Mouse (Mus musculus) kidney, adult 11 months (tissue): Measurements from ENCODE around the gene Kcnk10.
A peak's percentile ranks its signal among the peaks of the same experiment; 100 is the strongest.

Experiments
- DNase-seq: peaks from one replicate; pipeline ENCODE4 v3.0.0; 2022

Kcnk10 gene

DNA sequence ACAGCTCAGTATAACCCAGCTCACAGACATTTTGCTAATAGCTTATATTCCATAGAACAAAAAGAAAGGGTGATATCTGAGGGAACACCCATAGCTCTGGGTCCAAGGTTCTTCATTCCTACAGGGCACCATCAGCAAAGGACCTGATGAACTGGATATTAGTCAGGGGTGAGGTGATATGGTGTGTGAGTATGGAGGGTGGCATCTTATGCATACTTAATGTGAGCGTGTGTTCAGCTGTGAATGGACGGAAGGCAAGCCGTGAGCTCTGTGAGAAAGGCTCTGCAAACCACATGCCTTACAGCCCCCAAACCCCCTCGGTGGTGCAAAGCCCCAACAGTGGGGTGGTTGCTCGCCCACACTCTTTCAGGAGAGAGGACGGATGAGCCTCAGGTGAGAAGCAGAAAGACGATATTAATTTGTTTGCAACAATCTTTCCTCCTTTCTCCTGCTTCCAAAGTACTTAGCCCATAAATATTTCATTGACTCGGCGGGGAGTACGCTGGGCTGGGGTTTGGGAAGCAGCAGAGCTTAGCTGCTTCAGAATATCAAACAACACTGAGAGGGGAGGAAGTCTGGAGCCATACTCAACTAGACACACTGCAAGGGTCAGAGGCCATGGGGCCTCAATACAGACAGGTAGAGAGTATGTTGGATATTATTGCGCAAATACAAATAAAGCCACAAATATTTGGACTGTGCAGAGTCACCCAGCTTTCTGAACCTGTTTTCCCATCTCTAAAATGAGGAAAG is 76.4 kb downstream of the Kcnk10 start:
- DNase-seq, result no peak

DNA sequence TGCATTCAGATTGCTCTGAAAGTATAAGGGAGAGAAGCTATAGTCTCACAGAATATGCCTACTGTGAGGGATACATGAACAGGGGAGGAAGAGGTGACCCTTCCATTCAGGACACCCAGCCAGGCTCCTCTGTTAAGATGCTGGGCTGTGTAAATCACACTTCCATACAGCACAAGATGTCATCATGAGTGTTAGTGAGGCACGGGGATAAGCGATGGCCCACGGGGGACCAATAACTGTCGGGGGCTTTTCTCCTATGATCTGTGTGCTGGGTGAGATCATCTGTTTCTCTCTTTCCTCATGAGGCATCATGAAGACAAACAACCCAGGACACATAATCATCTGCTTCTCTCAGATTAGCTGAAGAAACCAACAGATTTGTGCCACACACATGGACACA is 77.1 kb downstream of the Kcnk10 start:
- DNase-seq, result no peak

DNA sequence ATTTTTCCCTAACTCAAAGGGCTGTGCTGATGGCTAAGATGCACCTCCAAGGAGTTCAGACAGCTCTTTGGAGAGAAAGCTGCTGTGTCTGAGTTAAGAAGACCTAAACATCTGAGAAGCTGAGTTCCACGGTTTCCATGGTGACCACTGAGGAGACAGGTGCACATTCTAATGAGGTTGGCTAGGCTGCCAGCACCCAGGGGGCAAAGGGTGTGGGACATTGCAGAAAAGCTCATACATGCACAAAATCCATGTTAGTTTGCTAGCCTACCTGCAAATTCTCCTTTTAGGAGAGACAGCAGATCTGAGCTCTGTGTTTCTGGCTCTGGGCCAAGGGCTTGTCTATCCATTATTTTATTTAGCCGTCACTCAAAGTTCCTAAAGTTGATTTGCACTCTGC is 96.7 kb downstream of the Kcnk10 start:
- no peak for DNase-seq

DNA sequence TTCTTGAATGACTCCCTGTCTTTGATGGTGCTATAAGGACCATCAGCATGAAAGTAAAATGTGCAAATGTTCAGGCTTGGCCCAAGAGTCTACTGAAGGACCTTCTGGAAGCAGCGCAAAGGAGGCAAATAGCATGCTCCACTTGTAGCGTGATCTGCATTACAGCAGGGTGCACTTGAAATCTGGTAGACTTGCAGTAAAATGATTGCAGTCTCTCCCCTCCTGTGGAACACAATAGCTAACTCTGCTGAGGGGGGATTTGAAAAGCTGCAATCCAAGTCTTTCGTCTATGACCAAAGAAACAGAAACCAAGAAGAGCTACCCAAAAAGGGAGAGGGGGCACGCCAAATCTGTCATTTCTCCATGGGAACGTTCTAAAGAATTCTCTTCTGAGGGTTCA is 97.1 kb downstream of the Kcnk10 start:
- no peak for DNase-seq

DNA sequence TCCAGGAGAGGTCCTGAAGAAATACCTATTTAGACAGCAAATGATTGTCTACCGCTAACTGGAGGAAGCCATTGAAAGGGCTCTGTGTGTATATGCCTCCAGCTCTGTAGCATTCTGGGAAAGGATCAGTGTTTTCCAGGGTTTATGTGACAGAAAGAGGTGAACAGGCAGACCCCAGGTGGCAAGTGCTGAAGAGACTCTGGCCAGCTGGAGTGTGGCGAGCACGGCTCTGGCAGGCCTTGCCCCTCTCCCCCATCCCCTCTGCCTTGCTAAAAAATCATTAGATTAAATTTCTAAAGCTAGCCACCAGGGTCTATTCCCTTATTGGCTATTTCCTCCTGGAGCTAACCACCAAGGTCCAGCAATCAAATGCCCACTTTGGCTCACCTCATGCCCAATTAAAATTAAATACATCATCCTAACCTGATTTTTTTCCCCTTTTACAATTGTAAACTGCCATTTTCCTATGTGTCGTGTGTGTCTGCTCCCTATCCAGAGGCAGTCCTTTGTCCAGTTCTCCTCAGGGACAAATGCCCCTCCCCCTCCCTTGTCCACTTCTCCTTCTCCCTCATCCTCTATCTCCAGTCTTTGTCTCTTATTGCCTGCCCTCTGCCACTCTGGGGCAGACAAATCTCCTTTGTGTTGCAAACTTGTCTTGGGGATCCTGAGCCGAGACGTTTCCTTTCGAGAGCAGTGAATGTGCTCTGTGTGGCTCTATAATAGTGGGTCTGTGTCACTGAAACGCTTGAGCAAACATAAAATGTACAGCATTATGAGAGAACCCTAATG is 100.2 kb downstream of the Kcnk10 start:
- no peak for DNase-seq

DNA sequence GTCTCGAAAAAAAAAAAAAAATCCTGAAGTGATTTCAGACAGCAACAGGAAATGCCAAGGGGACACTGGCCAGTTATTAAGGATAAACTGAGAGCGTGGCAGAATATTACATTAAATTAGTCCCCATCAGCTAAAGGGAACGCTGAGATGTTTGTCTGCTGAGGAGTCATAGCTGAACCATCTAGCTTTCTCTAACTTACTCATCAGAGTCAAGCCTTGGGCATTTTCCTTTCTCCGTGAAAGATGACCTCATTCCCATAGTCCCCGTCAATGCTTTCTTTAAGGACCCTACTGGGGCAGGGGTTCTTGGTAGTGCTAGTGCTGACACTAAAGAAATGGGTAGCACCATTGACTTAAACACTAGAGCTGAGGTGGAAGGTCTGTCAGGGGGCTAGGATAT is 106.9 kb downstream of the Kcnk10 start:
- DNase-seq, result no peak

DNA sequence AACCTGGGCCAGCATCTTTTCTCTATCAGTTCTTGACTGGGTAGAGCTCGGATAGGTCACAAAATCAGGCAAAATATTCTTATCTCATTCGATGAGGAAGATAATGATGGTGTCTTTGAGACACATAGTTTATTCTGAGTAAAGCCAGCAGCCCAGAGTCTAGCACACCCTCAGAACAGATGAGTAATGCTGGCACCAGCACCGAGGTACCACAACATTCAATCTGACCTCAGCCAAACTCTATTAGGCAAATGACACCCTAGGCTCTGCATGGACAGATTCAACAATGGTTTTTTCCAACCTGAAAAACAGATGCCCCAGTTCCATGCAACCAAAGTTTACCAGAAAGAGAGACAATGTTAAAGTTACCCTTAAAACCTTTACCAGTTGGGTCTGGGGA is 108.0 kb downstream of the Kcnk10 start:
- no peak for DNase-seq

DNA sequence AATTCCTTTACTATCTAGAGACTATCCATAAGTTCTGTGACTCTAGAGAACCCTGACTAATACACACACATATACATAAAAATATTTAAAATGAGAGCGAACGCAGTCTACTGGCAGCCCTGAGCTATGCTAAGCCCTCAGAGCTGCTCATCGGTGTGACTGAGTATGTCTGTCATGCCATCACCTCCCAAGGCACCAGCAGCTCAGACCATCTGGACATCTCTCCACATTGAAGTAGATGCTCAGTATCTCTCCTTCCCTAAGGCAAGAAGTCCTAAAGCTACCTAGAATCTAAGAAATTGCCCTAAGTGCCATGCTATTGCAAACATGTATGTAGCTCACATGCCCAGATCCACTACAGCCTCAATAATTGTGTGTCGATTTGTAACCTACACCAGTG is 110.3 kb downstream of the Kcnk10 start:
- no peak for DNase-seq

DNA sequence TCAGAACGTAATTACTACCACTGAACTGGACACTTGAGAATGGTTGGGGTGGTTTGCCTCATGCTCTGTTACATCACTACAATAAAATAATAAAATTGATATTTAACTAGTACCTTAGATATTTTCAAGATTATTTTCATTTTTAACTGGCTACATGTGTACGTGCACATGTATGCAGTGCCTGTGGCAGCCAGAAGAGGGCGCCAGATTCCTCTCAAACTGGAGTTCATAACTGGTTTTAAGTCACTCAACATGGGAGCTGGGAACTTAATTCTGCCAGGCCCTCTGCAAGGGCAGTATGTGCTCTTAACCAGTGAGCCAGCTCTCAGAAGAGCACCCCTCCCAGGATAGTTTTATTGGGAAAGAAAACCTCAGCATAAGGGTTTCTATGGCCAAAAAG is 118.2 kb downstream of the Kcnk10 start:
- no peak for DNase-seq

DNA sequence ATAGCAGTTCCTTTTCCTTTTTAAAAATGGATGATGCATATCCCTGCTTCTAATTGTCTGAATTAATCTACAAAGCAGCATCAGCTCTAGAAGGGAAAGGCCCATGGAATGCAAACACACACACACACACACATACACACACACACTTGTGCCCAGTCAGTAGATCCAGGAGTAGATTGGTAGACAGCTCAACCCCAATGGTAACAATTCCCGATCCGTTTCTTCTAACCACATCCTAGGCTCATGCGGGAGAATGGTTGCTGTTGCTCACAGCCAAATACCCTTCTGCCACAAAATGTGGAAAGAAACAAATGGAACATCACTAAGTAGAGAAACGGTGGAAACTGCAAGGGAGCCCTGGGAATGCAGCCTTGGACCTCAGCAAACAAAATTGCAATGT is 119.2 kb downstream of the Kcnk10 start:
- DNase-seq, result no peak

DNA sequence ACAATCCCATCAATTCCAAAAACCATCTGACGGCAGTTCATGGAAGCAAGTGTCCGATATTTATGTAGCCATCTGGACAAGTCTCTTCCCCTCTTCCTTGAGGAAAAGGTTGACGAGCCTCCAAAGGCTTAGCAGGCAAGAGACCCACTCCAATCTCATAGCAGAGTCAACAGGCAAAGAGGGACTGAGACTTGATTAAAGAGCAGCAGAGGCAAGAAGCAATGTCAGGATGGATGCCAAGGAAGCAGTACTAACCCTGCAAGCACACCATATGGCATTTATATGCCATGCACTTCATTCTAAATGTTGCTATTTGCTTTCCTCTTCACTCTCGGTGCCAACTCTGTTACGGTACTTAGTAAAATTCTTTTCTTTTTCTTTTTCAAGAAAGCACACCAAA is 119.6 kb downstream of the Kcnk10 start:
- DNase-seq, result no peak

DNA sequence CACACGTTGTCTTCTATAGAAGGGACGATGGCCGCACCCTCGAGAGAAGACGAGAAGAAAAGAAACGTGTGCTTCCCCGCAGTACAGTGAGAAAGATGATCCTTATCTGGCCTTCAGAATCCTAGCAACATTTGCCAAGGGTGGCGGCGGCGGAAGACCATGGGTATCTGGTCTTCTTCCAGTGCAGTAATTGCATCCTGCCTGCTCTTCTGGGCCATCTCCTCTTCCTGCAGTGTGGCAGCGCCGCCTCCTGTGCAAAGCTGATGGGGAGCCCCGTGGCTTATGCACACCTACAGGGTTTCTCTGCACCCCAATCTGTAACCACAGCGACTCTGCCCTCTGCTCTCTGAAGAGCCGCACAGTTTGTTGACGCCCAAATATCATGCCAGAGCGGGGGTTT is 124.9 kb downstream of the Kcnk10 start:
- DNase-seq, result no peak

DNA sequence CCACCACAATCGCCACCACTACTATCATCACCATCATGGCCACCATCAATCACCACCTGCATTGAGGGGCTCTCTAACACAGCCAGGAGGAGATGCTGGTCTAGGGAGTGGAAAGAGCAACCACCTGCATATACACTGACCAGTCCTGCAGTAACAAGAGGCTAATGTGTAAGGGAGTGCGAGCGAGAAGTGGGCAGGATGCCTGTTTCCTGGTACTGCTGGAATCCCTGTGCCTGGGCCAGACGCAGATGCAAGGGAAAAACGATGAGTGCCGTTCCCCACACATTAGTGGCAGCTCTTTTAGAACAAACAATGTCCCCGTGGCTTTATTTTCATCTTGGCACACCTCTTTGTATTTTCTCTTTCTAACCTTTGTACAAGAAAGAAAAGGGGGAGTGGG is 125.5 kb downstream of the Kcnk10 start:
- no peak for DNase-seq

DNA sequence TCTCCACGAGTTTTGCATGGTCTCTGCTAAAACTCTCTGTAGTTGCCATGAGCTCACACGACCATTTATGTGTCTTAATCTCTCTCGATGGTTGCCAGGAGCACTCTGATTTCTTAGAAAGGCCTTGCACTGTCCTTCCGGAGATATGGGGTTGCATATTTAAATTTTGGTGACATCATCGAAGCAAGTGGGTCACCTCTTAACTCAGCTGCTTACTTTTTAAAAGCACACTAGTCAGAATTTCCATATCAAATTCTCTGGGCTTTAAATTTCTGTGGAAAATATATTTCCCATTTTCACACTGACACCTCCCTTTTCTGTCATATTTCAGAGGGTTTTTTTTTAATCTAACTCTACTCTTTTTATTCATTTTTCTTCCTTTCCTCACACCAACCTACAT is 132.5 kb downstream of the Kcnk10 start:
- no peak for DNase-seq

DNA sequence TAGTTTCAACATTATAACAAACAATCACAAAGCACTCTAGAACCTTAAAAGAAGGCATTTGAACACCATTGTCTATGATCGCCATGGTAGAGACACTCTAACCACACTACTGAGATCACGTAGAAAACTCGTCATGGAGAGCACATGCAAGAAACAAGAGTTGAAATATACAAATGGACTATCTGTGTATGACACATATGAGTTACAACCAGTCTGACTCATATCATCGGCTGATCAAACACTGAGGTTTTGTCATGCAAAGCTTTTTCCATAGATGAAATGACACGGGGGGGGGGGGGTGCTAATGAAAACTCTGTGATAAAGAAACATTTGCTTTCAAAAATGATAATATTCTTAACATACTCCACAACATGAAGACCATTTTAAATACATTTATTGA is 133.2 kb downstream of the Kcnk10 start:
- no peak for DNase-seq

DNA sequence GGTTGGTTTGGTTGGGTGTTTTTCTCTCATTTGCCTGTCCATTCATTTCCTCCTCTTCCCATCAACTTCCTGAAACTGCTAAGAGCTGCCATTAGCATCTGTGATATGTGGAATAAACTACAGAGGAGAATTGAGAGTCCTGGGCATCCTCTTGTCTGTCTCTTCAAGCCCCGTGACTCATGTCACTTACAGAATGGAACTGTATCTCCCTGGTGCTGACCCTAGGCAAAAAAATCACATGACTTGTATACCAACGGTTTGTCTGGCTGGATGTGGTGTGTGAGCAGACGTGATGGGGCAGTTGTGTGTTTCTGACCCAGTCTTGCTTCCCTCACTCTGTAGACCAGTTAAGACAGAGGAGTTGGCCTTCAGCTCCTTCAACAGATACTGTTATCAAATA is 134.4 kb downstream of the Kcnk10 start:
- DNase-seq, result no peak

DNA sequence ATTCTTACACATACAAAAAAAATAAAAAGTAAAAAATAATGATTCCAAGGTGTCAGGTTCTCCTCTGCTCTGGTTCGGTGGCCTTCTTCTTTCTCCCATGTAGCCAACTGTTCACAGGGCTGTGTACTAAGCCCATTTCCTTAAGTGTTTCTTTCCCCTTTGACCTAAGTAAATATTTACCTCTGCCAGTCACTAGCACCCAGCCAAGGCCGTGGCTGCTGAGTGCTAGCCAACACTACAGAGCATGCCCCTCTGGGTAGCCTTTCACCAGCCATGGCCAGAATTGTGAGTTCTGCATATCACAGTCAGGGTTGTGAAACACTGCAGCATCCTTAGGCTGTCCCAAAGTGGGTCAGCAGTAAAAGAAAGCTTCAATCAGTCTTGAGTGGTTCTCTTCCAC is 140.0 kb downstream of the Kcnk10 start:
- peak; percentile 6 for DNase-seq

DNA sequence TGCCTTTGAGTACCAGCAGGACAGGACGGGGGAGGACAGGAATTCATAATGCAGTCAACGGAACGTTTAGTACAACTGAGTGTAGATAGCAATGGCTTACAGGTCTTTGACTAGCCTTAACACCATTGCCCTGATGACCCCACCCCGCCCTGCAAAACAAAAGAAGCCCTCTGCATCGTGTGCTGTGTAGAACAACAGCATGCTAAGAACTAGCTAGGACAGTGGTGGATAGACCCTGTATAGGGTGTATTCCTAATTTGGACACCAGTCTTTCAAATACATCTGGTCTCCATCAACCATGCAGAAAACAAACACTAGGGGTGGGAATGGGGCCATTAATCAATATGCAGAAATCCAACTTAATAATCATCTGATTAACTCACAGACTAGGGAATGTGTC is 147.4 kb downstream of the Kcnk10 start:
- DNase-seq, result no peak

DNA sequence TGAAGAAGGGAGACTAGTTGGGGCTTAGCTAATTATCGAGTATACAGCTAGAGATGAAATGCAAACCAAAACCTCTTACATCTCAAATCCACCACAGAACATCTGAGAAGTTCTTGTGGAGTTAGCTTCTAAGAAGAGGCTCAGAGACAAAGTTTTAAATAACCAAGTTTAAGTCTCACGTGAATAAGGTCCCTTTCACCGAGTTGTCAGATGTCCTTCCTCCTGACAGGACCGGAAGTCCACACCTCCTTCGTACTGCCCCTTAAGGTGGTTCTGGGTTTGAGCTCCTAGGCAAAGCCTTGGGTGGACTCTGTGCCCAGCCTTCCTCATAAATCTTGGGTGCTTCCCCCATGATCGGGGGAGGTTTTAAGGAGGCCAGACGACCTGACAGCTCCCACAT is 156.8 kb downstream of the Kcnk10 start:
- DNase-seq, result no peak

DNA sequence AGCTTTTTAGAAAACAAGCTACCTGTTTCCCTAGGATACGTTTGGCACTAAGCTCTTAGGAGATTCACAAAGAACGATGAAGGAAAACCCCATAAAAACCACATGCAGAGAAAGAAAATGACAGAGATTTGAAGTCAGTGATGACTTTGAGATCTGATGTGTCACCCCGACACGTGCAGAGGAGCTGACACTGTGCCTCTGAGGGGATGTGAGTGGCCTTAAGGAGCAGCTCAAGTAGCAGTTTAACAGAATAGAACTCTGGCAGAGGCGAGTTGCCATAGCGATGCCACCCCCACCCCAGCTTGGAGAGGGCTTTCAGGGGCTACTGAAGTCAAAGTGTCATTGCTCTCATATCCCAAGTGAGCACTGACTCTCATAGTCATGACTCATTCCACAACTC is 158.3 kb downstream of the Kcnk10 start:
- DNase-seq, result no peak

DNA sequence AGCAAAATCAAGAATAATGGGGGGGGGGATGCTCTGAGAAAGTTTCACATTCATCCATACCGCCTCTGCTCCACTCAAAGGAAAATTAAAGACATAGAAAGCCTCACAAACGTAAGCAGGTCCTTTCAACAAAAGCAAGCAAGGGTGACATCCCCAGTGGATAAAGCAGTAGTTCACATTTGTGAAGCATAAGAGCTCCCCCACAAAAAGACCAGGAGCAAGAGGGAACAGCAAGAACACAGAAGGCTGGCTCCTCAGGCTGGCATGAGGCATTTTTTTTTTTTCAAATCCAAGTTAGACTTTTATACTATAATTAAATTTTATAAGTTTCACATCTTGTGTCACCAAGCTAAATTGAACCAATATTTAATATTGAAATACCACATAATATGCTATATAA is 168.5 kb downstream of the Kcnk10 start:
- DNase-seq, result no peak

DNA sequence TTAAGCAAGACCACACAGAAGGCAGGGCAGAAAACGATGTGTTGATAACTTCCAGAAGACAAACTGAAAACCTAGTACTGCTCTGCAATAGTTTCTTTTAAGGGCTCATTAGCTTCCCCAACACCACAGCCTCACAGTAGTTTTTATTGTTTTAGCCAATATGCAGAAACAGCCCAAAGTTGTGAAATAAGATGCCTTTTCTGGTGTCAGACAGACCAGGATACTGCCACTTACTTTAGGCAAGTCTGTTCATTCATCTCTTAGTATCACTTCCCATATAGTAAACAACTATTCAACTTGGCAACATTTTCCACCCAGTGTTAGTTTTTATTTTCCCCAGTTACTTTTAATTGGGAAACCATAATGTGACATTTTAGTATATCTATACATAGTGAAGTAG is 171.5 kb downstream of the Kcnk10 start:
- DNase-seq, result no peak

DNA sequence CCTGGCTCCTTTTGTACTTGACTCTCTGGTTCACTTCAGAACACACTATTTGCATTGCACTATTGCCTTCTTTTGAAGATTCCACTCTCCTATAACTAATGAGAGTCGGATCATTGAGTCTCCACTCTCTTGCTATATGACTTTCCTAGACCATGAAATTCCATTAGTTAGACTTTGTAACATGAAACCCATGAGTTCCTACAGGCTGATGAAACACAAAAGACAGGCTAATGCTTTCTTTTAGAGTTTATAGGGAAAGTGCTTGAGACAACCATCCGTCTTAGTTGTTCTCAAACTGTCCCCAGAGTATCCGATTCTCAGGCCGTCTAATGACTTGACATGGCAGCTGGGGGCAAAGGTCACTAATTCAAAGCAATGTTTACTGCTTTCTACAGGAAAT is 172.0 kb downstream of the Kcnk10 start:
- no peak for DNase-seq

DNA sequence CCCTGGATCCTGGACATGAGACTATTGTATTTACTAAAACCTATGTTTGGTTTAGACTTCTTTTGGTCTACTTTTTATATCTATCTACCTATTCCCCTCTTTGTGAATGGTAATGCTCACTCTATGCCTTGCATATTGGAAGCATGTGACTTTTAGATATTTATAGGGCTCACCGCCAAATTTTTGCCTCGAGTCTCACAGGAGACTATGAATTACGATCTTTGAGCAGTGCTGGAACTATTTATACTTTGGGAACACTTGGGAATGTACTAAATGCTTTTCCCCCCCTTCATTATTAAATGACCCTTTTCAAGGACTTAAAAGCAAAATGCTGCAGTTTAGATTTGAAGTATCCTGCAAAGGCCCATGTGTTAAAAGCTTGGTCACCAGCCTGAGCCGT is 181.5 kb downstream of the Kcnk10 start:
- DNase-seq, result no peak

DNA sequence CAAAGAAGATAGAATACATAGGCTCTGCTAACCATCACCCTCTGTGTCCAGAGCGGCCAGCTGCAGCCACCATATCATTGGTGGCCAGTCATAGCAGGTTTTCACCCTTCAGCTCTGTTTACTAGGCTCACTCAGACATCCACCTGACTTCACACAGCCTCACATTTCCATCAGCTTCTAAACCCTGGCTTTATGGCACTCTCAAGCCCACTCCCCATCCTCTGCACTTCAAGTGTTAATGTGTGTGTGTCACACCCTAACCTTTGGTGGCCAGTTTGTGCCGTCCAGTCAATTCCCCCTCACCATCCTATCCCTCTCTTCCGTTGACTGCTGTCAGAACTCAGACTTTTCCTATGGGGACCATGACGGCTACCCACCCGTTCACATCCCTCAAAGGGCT is 184.0 kb downstream of the Kcnk10 start:
- DNase-seq, result no peak
